Mouse (Mus musculus): ENCODE measurements around the gene Mxra7.
A peak's percentile ranks its signal among the peaks of the same experiment; 100 is the strongest.

The Mxra7 gene

DNA sequence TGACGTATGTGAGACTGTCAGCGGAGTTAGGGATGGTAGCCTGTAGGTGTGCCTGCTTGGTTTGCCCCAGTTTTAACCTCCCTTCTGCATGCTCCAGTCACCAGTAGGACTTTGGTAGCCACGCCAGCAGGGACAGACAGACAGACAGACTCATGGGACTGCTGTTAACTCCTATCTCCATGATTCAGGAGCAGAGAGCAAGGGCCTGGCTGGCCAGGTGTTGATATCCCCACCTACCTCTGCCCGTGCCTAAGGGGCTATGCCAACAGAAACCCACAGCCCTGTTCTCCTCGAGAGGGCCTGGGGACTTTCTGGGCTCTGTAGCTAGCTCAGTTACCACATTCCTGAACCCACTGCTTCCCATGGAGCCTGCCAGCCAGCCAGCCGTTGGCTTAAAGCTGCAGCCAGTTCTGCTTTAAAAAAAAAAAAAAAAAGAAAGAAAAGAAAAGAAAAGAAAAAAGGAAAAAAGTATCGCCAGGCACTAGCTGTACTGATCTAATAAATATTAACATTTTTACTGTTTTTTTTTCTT lies 12.9 kb downstream of the Mxra7 start:
- DNase-seq: no peak

DNA sequence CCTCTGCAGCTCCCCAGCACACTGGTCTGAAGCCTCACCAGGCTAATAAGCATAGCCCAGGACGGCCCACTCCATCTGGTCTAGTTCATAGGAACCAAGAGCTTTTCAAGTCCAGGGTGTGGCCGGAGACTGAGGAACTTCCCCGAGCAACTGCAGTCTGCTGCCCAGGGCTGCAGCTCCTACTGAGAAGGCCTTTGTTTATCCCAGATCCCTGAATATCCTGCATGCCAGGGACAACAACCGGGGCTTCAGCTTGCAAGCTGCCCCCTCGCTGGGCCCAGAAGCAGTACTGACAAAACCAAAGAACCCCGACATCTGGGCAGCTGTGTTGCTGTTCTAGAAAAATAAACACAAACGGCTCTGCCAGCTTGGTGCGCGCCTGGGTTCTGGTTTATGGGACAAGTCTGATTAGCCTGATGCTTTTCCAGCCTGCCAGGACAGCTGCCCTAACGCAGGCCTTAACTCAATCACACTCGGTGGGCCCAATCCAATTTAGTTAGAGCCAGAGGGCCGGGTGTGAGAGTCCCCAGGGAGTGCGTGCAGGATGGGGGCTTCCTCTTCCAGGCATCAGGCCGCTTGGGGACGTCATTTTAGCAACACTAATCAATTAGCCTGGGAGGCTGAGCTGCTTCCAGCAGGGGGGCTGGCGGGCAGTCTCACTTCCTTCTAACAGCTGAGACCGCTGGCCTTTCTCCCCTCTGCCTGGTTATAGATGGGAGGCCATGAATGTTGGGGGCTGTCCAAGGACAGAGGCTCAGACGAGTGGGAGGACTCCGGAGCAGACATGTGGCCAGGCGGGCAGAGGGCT lies 13.6 kb downstream of the Mxra7 start:
- DNase-seq: peak; percentile 74

DNA sequence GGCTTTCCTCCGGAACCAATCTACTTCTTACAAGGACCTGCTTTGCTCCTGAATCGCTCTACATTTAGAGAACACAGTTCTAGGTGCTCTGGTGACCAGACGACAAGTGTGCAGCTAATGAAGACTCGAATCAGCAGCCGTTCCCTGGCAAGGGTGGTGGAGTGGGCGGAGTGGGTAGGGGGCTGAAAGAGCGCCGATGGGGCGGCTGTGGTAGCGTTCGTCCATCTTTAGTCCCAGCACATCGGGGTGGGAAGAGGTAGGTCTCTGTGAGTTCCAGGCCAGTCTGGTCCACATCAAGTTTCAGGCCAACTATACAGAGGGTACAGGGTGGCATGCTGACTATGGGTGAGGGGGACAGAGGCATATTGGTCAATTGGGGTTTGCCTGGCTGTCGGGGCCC lies 14.2 kb downstream of the Mxra7 start:
- no peak for DNase-seq

DNA sequence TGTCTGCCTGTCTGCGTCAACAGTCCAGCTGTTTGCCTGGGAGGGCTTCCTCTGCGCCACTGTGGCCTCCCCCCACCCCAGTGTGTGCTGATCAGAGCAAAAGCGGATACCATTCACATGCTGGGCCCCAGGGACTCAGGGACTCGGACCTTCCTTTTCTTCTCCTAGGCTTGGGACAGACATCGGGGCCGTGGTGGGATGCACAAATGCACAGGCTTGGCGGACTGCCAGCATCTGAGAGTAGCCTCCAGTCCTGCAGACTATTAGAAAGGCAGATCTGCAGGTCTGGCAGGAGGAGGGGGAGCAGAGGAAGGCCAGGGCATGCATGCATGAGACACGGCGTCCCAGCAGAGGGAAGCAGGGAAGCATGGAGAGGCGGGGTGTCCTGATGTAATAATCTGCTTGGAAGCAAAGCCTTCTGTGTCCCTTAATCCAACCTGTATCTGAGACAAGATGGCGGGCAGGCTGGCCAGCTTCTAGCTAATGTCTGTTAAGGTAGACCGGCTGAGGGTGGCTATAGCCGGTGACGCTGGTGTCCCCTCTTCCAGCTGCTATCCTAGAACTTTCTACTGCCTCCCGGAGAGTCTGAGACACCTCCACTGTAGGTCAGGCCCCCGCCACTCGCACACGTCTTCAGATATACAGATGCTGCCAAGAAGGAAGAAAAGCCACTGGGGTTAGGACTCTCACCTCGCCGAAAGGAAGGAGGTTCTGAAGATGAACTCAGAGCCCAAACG lies 14.9 kb downstream of the Mxra7 start:
- DNase-seq: no peak

DNA sequence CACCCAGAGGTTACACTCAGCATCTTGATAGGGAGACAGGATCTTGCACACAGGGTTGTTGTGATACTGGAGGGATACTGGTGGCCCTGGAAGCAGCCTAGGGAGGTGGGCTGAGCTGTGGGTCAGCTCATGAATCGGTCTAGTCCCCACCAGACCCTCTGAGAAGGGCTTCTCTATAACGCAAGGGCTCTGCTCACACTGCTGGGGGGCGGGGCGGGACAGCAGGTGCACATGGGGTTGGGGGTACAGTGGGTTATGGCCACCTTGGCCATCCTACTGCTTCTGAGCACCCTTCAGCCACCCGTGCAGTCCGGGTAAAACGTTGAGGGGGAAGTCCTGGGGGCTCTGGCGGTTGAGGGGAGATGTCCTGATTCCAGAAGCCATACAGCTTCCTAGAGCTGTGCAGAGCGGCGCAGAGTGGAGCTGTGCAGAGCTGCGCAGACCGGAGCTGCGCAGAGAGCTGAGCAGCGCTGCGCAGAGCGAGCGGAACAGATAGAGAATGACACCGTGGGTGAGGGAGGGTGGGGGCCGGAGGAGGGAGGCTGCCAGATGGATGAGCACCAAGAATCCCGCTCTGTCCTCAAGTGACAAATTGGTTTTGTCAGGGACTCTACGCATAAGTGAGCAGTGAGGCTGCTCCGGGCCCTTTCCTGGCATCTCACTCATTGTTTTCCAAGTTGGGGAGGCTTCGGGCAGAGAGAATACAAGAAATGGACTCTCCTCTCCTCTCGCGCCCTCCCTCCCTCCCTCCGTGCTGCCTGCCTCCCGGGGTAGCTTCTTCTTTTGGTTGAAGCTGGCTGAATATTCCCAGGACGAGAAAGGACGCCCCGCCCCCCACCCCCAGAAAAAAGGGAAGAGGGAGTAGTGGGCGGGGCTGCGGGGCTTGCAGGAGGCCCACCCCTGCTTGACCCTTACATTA lies 16.6 kb downstream of the Mxra7 start:
- peak; percentile 71 for DNase-seq

DNA sequence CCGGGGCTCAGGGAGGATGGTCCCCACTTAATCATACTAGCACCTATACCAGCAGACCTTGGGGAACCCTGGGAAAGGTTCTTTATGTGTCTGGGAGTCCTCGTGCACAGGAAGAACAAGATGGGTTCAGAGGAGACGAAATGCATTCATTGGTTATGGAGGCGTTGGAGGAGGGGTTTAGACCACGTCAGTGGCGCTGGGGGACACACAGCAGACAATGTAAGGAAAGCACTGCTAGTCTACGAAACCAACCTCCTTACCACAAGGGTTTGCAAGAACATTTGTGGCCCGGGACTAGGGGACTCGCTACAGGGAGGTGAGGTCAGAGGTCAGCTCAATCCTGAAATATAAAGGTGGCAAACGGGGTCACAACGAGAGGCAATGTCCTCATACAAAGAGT lies 17.3 kb downstream of the Mxra7 start:
- DNase-seq: no peak

DNA sequence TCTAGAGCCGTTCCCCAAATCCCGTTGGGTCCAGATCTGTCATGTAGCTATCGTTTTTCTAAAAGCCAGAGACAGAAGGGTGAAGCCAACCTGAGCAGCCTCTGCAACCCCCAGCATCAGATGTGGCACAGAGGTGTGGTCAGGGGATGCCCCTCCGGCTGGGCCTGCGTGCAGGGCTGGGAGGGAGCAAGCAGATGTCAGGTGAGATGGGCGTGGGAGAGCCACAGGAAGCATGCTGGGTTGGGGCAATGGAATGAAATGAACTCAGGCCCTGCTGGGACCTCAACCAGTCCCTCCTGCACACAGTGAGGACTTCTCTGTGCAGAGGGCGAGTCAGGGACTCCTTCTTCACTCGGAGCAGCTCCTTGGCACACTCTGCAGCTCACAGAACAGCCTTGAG lies 18.3 kb downstream of the Mxra7 start:
- no peak for DNase-seq

DNA sequence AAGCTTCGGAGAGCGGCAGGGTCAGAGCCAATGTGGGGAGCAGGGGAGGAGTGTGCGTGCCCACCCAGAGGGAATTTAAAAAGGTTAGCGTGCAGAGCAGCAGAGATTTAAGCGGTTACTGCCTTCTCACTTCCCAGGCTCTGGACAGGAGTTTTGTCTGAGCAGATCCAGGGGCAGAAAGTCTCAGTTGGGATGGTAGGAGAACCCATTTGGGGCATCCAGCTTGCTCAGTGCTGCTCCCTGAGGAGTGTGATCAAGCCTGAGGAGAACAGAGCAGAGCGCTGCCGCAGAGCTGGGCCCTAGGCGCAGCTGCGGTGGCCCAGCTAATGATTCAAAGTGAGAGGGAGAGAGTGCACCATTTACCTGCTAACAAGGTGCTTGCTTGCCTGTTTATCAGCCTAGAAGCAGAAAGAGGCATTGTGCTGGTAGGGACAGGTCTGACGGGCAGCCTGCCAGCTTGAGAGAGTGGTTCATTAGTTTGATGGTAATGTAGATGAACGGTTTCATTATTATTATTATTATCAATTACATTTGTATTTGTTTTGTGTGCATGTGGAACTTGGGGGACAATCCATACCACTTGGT lies 18.9 kb downstream of the Mxra7 start:
- no peak for DNase-seq

DNA sequence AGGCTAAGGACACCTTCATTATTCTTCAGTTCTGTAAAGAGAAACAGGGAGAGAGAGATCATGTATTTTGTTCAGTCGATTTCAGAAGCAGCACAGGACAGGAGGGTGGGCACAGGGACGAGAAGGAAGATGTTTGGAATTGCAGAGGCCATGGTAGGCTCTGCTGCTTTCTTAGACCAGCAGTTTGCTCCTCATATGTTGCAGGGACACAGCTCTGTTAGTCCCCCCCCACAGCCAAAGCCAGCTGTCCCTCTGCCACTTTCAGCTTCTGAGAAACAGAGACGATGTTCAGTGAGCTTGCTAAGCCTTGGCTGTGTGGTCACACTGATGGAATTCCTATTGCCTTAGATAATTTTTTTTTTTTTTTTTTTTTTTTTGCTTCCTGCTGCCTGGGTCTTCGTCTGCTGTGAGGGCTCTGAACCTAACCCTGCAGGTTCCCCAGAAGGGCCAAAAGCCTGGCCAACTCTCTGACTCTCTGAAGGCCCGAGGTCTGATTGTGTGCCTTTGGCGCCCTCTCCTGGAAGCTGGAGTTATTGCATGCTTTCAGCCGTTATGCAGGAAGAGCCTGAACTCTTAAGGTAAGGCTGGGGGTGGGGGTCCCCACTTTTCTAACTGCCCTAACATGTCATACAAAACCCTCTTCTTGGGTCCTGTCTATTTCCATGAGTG lies 19.8 kb downstream of the Mxra7 start:
- peak; percentile 89 for DNase-seq

DNA sequence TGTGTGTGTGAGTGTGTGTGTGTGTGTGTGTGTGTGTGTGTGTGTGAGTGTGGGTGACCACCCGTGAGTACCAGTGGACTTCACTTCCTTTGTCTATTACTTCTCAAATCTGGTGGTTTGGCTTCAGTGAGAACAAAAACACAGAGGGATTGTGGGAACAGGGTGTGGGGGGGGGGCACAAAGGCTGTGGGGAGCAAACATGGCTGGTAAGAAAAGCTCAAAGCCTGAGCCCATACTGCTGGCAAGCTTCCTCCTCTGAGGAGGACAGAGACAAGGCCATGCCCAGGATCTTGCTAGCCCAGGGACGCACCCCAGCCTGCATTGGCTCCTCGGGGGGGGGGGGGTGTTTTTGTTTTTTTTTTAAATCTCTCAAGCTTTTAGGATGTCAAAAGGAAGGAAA lies 20.3 kb downstream of the Mxra7 start:
- DNase-seq: no peak

DNA sequence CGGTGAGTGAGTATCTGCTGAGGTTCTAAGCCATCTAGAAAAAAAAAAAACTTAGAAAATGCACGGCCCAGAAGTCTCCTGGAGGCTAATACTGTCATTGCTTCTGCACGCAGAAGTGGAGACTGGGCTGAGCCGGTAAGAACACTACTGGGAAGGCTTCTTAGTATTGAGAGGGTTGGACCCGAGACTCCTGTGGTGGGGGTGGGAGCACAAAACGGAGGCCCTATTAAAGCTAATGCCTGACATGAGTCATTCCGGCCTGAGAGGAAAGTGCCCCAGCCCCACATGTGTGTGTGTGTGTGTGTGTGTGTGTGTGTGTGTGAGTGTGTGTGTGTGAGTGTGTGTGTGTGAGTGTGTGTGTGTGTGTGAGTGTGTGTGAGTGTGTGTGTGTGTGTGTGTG lies 20.7 kb downstream of the Mxra7 start:
- DNase-seq: no peak

DNA sequence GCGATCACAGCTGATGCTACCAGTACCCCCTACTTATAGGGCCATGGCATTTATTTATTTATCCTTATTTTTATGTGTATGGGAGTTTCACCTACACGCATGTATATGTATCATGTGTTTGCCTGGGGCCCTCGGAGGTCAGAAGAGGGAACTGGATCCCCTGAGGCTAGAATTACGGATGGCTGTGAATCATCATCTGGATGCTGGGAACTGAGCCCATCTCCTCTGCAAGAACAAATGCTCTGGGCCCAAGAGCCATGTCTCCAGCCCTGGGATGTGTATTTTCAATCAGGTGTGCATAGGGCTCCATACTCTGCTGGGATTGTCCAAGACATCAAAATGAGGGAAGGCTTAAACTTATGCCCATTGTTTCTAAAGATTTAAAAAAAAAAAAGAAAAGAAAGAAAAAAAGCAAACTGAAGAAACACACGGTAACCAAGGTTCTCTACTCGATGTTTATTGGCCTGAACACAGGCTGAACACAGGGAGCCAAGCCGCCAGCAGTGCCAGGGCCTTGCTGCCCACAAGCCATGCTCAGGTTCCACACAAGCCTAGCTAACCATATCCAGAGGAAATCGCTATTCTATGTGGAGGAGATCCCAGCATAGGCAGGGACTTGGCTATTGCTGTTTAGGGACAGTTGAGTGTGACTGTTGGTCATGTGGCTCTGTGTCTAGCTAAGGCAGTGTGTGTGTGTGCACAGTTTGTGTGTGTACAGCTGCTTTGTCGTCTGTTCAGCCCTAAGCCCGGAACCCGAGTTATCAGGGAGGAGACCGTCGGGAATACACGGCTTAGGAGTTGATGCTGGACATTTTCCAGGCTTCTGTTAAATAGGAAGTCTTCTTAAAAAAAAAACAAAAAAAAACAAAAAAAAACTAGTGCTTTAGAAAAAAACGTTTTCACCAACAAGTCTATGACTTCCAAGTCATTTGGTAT lies 21.4 kb downstream of the Mxra7 start:
- DNase-seq: no peak

DNA sequence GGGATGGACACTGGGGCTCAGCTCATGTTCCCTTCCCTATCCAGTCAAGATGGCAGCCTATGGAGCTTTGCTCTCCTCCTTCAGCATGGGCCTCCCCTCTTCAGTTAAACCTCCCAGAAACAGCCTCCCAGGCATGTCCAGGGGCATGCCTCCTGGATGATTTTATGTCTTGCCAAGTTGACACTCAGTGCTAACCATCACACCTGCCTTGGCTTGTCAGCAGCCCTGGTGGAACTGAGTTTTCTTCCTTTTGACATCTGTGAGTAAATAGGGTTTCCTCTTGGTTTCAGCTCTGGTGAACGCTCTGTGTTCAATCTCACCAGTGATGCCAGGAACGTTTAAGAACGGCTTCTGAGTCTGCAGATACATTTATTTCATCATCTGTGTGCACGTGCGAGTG lies 25.1 kb downstream of the Mxra7 start:
- no peak for DNase-seq

DNA sequence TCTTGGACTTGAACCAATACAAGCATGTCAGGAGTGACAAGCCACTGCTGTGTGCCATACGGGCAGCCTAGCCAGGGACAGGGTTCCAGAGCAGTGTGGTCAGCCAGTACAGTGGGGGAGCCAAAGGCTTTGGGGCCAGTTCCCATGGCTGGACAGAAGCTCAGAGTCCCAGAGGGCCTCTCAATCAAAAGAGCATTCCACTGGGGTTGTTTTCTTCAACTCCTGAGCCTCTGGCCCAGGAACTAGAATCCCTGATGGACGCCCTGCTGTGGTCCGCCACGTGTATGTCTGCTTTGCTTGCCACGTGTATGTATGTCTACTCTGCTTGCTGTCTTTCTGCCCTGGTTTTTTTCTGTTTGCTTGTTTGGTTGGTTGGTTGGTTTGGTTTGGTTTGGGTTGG lies 26.7 kb downstream of the Mxra7 start:
- no peak for DNase-seq

DNA sequence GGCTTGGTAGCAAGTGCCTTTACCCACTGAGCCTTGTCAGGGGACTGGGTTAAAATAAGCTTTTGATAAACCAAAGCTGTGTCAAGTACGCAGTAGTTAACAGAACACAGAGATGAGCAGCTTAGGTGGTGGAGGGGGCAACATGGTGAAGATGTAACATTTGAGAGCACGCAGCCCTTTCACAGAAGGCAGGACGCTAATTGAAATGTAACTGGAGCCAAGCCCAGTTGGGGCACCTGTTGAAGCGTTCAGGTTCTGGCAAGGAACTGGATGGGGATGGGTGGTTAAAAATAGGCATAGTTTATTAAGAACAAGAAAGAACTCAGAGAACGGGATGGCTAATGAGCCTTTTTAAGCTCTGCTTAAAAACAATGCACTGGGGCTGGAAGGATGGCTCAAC lies 28.5 kb downstream of the Mxra7 start:
- no peak for DNase-seq

DNA sequence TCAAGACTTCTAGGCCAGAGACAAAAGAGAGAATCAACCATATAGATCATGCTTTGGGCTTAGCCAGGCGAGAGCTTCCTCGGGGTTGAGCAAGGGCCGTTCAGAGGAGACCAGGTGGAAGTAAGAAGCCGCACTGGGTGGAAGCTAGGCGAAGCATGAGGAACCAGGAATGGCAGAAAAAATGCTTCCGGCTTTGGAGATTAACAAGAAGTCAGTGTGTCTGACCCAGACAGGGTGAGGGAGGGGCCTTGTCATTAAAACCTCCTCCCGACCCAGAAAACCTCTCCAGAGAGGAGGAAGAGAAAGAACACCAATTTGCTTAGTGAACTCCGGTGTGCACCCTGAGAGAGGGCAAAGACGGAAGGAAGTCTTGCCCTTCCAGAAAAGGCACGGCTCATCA lies 43.6 kb downstream of the Mxra7 start:
- DNase-seq: no peak

DNA sequence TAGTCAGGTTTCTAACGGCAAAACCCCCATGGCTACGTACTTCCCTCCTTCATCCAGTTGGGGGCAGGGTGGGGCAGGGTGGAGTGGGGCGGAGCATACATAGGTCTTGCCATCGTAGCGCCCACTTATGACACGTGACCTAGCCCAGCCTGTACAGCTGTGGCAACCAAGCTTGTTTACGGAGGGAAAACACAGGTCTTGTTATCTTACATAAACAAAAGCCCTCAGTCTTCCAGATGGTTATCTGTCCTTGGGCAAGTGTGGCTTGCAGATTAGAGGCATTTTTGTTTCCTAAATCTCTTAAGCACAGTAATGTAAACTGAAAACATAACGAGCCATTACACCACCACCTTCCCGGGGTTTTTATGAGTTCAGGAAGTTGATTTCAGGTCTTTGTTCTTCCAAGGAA lies 45.1 kb downstream of the Mxra7 start:
- DNase-seq: peak; percentile 53

DNA sequence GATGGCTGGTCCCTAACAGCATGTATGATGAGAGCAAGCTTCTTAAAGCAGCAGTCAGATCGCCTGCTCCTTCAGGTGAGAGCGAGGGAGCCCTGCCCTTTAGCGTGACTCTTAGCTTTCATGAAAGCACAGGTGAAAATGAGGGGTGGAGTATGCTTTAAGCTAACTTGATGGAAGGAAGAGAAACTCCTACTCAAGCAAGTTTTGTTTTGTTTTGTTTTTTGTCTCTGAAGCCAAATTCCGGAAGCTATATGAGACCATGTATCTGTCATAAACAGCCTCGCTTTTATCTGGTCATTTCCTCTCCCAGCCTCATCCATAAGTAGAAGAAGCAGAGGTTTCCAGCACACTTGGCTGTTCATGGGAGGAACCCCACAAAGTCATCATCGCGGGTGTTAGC lies 52.4 kb downstream of the Mxra7 start, which contains the start of gene St6galnac1:
Gene St6galnac1, minus strand, starts transcription at position 101 of the 400 bp plus-strand sequence.
- DNase-seq: no peak

DNA sequence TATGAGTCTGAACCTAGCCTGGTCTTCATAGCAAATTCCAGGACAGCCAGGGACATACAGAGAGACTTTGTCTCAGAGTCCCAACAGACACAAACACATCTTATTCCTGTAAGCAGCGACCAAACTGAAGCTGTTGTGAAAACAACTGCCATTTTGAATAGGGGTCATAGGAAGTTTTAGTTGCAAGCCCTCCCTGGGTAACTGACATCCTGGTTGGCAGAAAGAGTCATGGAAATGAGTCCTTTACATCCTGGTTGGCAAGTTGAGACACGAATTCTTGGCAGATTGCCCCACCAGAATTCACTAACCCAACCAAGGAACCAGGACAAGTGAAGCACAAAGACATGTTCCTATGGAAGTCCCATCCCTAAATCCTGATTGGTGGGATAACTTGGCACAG lies 54.6 kb downstream of the Mxra7 start:
- DNase-seq: no peak

DNA sequence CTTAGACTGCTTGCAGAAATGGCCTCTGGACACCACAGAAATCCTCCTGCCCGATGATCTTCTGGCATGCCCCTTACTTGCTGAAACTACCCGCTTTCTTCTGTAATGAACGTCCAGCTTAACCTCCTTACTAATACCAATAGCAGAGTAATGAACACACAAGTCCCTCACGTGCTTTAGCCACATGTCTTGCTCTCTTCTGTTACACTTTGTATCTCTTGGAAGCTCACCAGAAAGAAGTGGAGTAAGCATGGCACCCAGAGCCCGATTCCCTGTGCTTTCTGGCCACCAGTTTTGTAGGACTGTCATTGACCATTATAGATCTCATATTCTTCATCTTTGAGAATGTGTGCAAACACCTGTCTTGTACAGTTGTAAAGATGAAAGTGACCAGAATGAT lies 58.0 kb downstream of the Mxra7 start:
- no peak for DNase-seq

DNA sequence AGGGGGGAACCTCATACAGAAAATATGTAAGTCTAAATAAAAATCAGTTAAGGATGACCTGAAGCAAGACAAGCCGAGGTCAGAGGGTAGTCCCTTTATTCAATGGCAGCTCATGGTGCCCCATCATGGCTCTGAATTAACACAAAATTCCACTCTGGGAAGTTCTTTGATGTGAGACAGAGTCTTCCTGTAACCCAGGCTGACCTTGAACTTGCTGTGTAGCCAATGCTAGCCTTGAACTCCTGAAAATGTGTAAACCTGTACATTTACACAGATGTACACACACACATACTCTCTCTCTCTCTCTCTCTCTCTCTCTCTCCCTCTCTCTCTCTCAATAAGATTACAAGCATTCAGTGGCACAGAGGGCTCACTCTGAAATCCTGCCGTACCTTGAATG lies 62.9 kb downstream of the Mxra7 start:
- no peak for DNase-seq
